Mouse (Mus musculus): ENCODE results near the gene Il16. TPM values are rescaled to one million over a fixed set of nuclear protein-coding genes. Genes with fewer than 3 reads are reported as not detected.

Gene Il16
- polyA plus RNA-seq, 1 experiment from 2014 or later = 4.5 TPM

DNA sequence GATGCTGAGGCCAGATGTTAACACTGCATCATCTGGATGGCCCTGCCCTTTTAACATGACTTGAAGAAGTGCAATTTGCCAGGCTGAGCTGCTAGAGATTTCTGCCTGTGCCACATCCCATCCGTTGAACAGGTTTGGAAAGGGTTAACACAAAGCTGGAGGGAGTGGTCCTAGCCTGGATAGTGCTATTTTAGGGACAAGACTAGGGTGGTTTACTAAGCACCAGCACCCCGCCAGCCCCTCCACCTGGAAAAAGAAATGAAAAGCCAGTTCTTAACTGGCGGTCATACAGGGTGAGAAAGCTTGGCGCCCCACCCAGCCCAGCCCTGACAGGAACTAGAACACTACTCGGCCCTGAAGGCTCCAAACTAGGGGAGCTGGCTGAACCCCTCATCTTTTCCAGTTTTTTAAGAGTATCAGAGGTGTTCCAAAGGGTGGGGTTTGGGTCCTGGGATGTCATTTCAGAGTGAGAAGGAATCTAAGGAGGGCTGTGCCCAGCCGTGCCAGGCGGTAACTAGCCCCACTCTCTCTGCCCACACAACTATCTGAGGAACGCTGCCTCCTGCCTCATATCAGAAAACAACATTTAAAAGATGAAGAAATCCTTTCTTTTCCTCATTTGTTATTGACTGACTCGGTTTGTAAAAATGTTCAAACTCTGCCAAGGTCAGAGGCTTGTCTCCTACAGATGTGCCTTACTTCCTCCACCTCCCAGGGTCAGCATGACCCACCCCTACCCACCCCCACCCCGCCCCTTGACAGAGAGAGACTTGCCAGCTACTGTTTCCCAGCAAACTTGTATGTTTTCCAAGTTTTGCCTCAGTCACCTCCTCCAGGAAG is 6.7 kb downstream of the Il16 start:
- ATAC-seq (ENCODE audit: low read depth) = peak; percentile 70
- peak overlapping the region; percentile 30 for H3K27ac ChIP-seq (ENCODE audit: low read length)
- WGBS = 50% methylated on average over 10 of the region's 10 CpGs

DNA sequence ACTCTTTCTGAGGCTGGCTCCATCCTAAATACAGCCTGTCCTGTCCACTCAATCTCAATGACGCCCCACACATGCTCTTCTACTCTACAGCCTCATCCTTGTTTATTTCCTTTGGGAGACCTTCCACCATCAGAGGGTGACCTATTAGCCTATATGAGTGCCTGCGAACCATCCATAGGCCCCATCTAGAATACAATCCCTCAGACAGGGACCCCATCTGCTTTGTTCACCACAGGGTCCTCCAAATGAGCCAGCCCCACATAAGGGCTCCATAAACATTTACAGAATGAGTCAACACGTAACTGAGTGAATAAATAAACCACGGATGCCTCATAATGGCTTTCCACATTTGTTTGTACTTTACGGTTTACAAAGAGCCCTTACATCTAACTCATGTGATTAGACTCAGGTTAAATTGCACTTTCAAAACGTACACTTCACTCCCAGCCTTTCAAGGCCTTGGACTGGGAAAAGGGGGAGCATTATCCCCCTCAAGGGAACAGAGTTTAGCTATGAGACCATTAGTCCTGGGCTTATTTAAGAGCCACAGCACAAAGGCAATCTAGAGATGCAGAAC is 7.5 kb downstream of the Il16 start:
- Histone ChIP-seq H3K27me3 (ENCODE audit: control insufficient read depth, insufficient read depth, low read depth, low read length) (no peaks in the 10 kb centered on the region), H3K9ac (ENCODE audit: low read length) (no peak overlapping the region), H3K4me1 (replicated peaks; ENCODE audit: control insufficient read depth, insufficient read depth, low read length) (peaks cover 15% of the 10 kb centered on the region), H3K36me3 (ENCODE audit: control insufficient read depth, insufficient read depth, low read length) (no peaks in the 10 kb centered on the region), H3K27ac (ENCODE audit: low read length) (peak overlapping the region; percentile 30; the same call in 1 of the 2 replicates), H3K4me3 (ENCODE audit: low read length) (no peak overlapping the region), H3K9me3 (ENCODE audit: control insufficient read depth, low read length) (no peaks in the 10 kb centered on the region), H3K4me2 (ENCODE audit: low read depth, low read length) (no peak overlapping the region)
- ATAC-seq (ENCODE audit: low read depth) = no peak
- WGBS = 33% methylated on average over 6 of the region's 6 CpGs

More for the DNA sequence above, 6.7 kb downstream of the Il16 start:
- no peaks in the 10 kb centered on the region for H3K36me3 ChIP-seq (ENCODE audit: control insufficient read depth, insufficient read depth, low read length)
- peaks cover 18% of the 10 kb centered on the region for H3K4me1 ChIP-seq (replicated peaks; ENCODE audit: control insufficient read depth, insufficient read depth, low read length)
- H3K4me2 ChIP-seq (ENCODE audit: low read depth, low read length) = no peak overlapping the region; the same call in 1 of the 2 replicates
- H3K9me3 ChIP-seq (ENCODE audit: control insufficient read depth, low read length) = no peaks in the 10 kb centered on the region
- H3K4me3 ChIP-seq (ENCODE audit: low read length) = no peak overlapping the region
- no peaks in the 10 kb centered on the region for H3K27me3 ChIP-seq (ENCODE audit: control insufficient read depth, insufficient read depth, low read depth, low read length)
- no peak overlapping the region for H3K9ac ChIP-seq (ENCODE audit: low read length)

DNA sequence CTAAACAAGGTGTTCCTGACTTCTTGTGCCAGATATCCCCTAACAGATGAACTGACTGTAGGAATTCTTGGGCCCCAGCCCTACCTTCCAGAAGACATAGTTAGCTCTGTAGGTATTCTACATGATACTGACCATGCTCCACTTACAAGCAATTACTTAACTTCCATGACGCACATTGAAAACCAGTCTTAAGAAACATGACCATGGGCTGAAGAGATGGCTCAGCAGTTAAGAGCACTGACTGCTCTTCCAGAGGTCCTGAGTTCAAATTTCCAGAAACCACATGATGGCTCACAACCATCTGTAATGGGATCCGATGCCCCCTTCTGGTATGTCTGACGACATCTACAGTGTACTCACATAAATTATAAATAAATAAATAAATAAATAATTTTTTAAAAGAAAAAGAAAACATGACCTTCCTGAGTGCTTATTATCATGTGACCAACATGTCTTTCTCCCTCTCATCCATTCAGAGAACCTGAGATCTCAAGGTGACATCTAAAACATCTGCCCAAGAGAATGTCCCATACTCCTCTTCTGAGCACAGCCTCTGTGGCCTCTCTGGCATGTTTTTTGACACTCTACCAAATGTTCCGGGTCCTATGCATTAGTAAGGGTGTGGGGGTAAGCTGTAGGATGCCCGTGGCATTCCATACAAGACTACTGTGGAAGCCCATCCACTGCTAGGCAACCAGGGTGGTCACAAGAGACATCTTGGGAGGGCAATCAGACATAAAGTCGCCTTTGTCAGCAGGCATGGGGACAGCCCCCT is 9.0 kb downstream of the Il16 start:
- no peaks in the 10 kb centered on the region for H3K9me3 ChIP-seq (ENCODE audit: control insufficient read depth, low read length)
- H3K36me3 ChIP-seq (ENCODE audit: control insufficient read depth, insufficient read depth, low read length) = no peaks in the 10 kb centered on the region
- no peak overlapping the region for H3K4me2 ChIP-seq (ENCODE audit: low read depth, low read length)
- no peak overlapping the region for H3K4me3 ChIP-seq (ENCODE audit: low read length)
- no peaks in the 10 kb centered on the region for H3K27me3 ChIP-seq (ENCODE audit: control insufficient read depth, insufficient read depth, low read depth, low read length)
- peaks cover 15% of the 10 kb centered on the region for H3K4me1 ChIP-seq (replicated peaks; ENCODE audit: control insufficient read depth, insufficient read depth, low read length)
- no peak overlapping the region for H3K9ac ChIP-seq (ENCODE audit: low read length)
- WGBS = 75% methylated on average over 6 of the region's 6 CpGs
- H3K27ac ChIP-seq (ENCODE audit: low read length) = no peak overlapping the region
- no peak for ATAC-seq (ENCODE audit: low read depth)

DNA sequence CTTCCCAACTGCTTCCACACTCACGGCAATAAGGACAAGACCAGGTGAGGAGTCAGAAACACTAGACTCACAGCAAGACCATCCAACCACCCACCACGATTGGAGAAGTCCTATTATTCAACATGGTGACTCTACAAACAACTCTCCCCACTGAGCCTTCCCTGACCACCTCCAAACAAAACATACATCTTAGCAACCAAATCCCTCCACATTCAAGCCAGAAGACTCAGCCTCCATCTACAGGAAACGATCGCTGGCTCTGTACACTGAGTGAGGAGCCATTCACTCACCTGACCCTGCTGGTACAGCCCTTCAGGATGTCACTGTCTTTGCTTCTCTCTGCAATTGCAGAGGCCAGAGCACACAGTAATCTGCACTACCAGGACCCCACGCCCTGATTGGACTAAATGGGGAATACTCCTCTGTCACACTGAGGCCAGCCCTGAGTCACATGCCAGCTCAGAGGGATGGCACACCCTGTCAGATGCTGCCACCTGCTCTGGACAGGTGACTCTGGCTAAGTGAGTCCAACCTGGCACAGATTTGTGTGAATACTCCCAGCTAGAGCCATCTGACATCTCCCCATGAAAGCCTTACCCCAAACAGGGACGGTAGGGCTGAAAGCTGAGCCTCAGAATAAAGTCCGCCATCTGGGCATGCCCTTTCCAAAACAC is 10.3 kb downstream of the Il16 start:
- 86% methylated on average over 7 of the region's 7 CpGs for WGBS
- no peak overlapping the region for H3K9ac ChIP-seq (ENCODE audit: low read length)
- H3K27me3 ChIP-seq (ENCODE audit: control insufficient read depth, insufficient read depth, low read depth, low read length) = no peaks in the 10 kb centered on the region
- no peak overlapping the region for H3K27ac ChIP-seq (ENCODE audit: low read length)
- H3K4me1 ChIP-seq (replicated peaks; ENCODE audit: control insufficient read depth, insufficient read depth, low read length) = peaks cover 18% of the 10 kb centered on the region
- H3K9me3 ChIP-seq (ENCODE audit: control insufficient read depth, low read length) = no peaks in the 10 kb centered on the region
- no peaks in the 10 kb centered on the region for H3K36me3 ChIP-seq (ENCODE audit: control insufficient read depth, insufficient read depth, low read length)
- H3K4me2 ChIP-seq (ENCODE audit: low read depth, low read length) = no peak overlapping the region
- no peak for ATAC-seq (ENCODE audit: low read depth)
- H3K4me3 ChIP-seq (ENCODE audit: low read length) = no peak overlapping the region

DNA sequence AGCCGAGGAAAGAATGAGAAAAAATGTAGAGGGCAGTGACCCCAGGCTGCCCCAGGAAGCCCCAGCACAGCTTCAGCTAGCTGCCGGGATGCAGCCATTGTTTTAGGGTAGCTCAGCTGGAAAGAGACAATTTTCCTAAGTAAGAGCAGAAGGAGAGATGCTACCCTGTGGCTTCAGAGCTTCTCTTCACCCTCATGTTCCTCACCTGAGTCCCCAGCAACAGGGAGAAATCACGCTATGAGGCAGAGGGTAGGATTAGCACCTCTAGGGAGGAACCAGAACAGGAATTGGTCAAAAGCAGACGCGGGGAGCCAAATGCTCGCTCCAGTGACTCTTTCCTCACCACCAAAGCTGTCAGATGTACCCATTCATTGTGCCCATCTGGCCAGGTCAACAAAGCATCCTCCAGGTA is 10.8 kb downstream of the Il16 start:
- H3K9me3 ChIP-seq (ENCODE audit: control insufficient read depth, low read length) = no peaks in the 10 kb centered on the region
- H3K4me2 ChIP-seq (ENCODE audit: low read depth, low read length) = no peak overlapping the region
- no peak overlapping the region for H3K4me3 ChIP-seq (ENCODE audit: low read length)
- H3K4me1 ChIP-seq (replicated peaks; ENCODE audit: control insufficient read depth, insufficient read depth, low read length) = peaks cover 15% of the 10 kb centered on the region
- H3K36me3 ChIP-seq (ENCODE audit: control insufficient read depth, insufficient read depth, low read length) = no peaks in the 10 kb centered on the region
- no peak overlapping the region for H3K9ac ChIP-seq (ENCODE audit: low read length)
- ATAC-seq (ENCODE audit: low read depth) = no peak
- H3K27ac ChIP-seq (ENCODE audit: low read length) = no peak overlapping the region
- 76% methylated on average over 6 of the region's 6 CpGs for WGBS
- H3K27me3 ChIP-seq (ENCODE audit: control insufficient read depth, insufficient read depth, low read depth, low read length) = no peaks in the 10 kb centered on the region

DNA sequence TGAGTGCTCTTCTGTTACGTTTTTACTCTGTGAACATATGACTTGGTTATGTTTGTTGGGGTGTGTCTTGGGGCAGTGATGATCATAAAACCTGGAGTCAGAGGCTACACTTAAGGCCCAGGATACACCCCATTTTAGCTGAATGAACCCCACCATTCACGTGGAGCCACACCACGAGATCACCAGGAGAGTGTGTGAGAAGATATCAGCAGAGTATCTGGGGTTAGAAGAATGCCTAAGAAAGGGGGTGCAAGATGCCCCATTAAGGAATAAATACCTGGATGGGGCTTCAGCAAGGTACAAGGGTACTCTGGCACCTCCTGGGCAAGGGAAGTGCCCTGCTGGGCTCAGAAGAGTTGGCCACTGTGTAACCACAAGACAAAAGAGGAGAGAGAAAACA is 11.3 kb downstream of the Il16 start:
- peaks cover 15% of the 10 kb centered on the region for H3K4me1 ChIP-seq (replicated peaks; ENCODE audit: control insufficient read depth, insufficient read depth, low read length)
- ATAC-seq (ENCODE audit: low read depth) = no peak
- H3K27ac ChIP-seq (ENCODE audit: low read length) = no peak overlapping the region
- no peaks in the 10 kb centered on the region for H3K9me3 ChIP-seq (ENCODE audit: control insufficient read depth, low read length)
- 80% methylated on average over 3 of the region's 3 CpGs for WGBS
- no peak overlapping the region for H3K9ac ChIP-seq (ENCODE audit: low read length)
- no peak overlapping the region for H3K4me2 ChIP-seq (ENCODE audit: low read depth, low read length)
- no peak overlapping the region for H3K4me3 ChIP-seq (ENCODE audit: low read length)
- no peaks in the 10 kb centered on the region for H3K36me3 ChIP-seq (ENCODE audit: control insufficient read depth, insufficient read depth, low read length)
- H3K27me3 ChIP-seq (ENCODE audit: control insufficient read depth, insufficient read depth, low read depth, low read length) = no peaks in the 10 kb centered on the region

DNA sequence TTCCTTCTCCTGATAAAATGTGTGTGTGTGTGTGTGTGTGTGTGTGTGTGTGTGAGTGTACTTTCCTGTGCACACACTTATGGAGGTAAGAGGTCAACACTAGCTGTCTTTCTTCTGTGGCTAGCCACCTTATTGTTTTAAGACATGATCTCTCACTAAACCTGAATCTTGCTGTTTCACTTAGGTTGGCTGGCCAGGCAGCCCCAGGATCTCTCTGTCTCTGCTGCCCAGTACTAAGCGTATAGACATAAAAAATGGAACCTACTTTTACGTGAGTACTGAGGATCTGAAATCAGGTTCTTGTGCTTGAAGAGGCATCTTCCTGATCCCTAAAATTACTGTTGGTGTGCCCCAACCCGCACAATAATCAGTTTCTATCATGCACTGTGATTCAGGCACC is 12.7 kb downstream of the Il16 start:
- Histone ChIP-seq H3K9ac (ENCODE audit: low read length) (no peak overlapping the region), H3K27ac (ENCODE audit: low read length) (no peak overlapping the region), H3K4me2 (ENCODE audit: low read depth, low read length) (no peak overlapping the region), H3K4me1 (replicated peaks; ENCODE audit: control insufficient read depth, insufficient read depth, low read length) (peaks cover 6% of the 10 kb centered on the region; the same call in 1 of the 2 replicates), H3K27me3 (ENCODE audit: control insufficient read depth, insufficient read depth, low read depth, low read length) (no peaks in the 10 kb centered on the region), H3K9me3 (ENCODE audit: control insufficient read depth, low read length) (no peaks in the 10 kb centered on the region), H3K4me3 (ENCODE audit: low read length) (no peak overlapping the region), H3K36me3 (ENCODE audit: control insufficient read depth, insufficient read depth, low read length) (no peaks in the 10 kb centered on the region)
- ATAC-seq (ENCODE audit: low read depth) = no peak
- WGBS = 86% methylated on average over 3 of the region's 3 CpGs

DNA sequence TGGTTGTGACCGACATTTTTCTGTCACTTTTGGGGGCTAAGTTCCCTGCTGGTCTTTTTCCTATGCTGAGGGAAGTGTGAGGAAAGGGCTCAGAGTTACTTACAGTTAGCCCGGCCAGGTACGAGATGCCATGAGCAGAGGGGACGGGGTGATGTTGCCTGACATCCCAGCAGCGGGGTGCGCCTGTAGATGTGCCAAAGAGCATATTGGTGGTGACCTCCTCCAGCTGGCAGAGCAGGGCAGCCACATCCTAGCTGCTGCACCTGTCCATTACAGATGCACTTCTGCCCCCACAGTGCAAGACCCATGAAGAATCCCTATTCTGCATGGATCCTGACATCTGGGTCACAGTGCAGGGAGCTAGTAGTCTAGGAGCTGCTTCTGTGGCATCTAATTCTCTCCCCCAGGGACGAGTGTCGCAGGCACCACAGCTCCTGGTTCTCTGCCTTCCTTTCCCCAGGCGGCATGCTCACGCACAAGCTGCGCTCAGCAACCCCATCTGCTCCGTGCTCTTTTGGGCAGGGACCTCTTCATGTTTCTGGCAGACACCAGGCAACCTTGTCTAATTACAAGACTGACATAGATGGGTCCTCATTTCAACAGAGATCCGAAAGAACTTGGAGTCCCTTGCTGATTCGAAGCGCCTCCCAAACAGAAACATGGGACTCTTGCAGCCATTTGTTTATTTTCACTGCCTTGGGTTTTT is 13.4 kb downstream of the Il16 start:
- Histone ChIP-seq H3K27ac (ENCODE audit: low read length) (no peak overlapping the region), H3K4me1 (replicated peaks; ENCODE audit: control insufficient read depth, insufficient read depth, low read length) (peaks cover 4% of the 10 kb centered on the region; the same call in 1 of the 2 replicates), H3K4me3 (ENCODE audit: low read length) (no peak overlapping the region), H3K36me3 (ENCODE audit: control insufficient read depth, insufficient read depth, low read length) (no peaks in the 10 kb centered on the region), H3K9me3 (ENCODE audit: control insufficient read depth, low read length) (no peaks in the 10 kb centered on the region), H3K9ac (ENCODE audit: low read length) (no peak overlapping the region), H3K4me2 (ENCODE audit: low read depth, low read length) (no peak overlapping the region), H3K27me3 (ENCODE audit: control insufficient read depth, insufficient read depth, low read depth, low read length) (no peaks in the 10 kb centered on the region)
- no peak for ATAC-seq (ENCODE audit: low read depth)
- 56% methylated on average over 15 of the region's 15 CpGs for WGBS

Measured in lung, embryonic 16.5 days (tissue).